In the genomic region with DNA sequence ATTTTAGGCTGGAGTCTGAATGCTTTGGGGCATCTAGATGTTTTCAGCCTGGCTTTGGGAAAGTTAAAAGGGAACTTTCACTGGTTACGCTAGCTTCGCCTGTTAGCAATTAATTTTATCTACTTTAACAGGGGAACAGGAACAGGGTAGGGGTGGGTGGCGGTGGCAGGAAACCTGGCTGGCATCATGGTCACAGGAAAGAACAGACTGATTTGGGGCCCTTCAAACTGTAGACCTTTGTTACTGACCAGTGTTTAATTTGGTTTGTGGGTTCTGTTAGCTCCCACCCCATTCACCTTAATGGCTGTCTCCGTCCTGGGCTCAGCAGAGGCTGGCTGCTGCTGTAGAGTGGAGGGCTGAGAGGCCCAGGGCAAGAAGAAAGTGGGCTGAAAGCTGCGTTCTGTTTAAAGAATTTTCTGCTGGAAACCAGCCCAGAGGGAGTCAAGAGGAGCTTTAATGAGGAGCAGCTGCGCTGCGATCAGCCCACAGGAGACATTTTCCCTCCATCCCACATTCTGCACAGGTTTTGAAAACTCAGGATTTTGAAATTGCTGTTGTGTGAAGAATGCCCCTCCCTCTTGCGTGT, we compare ENCODE assay signal across 8 mouse cellular contexts. TPM values are rescaled to one million over a fixed set of nuclear protein-coding genes. Genes with fewer than 3 reads are reported as not detected.
DNase-seq lines count a peak whose midpoint lies in the region; ATAC-seq lines count a peak whose summit lies in the region.

No protein-coding gene starts in this region.

- H3K4me2 ChIP-seq in heart, embryonic 15.5 days, result peak overlapping the region; percentile 40

- DNase-seq in ovary, postnatal 14 days (ENCODE audit: low spot score), result peak; percentile 59
- no peak for DNase-seq in ovary, postnatal 36 days (ENCODE audit: low spot score)
- DNase-seq in fibroblast of lung, adult 2 months (ENCODE audit: low read depth), result peak; percentile 93
- peak; percentile 66 for DNase-seq in layer of hippocampus, adult 9-11 months
- peak; percentile 86 for DNase-seq in lung, postnatal 10 days
- peak; percentile 54 for DNase-seq in right cerebral cortex, adult 18-20 months
- no peak for DNase-seq in T-cell, adult 2 months (ENCODE audit: low spot score)

- H3K9me3 ChIP-seq in heart, embryonic 15.5 days (replicated peaks), result no peaks in the 10 kb centered on the region

- H3K4me1 ChIP-seq in heart, embryonic 15.5 days (replicated peaks), result peaks cover 79% of the 10 kb centered on the region

- peak overlapping the region; percentile 89 for H3K27ac ChIP-seq in heart, embryonic 15.5 days

- peak; percentile 64 for ATAC-seq in heart, embryonic 15.5 days (replicated peaks; ENCODE audit: insufficient number of reproducible peaks, insufficient read depth, low FRiP score, low read depth)

- no peaks in the 10 kb centered on the region for H3K36me3 ChIP-seq in heart, embryonic 15.5 days

- no peak overlapping the region for H3K9ac ChIP-seq in heart, embryonic 15.5 days

- 13% methylated on average over 8 of the region's 8 CpGs for WGBS in heart, embryonic 15.5 days

- H3K4me3 ChIP-seq in heart, embryonic 15.5 days, result no peak overlapping the region

- H3K27me3 ChIP-seq in heart, embryonic 15.5 days, result no peaks in the 10 kb centered on the region

RNA-seq across cellular contexts. Expression of a gene that starts 50.0 kb away (rescaled TPM):
- 11.5 and 15.7 TPM in 2 replicates for polyA plus RNA-seq in heart, embryonic 15.5 days (2015; fragmentation: Nextera tagmentation; extraction: Ambion mirVana)

Comparison
In these comparisons a context has a peak if more than half of its experiments do, and no peak if none do; other contexts are left out.
1. DNase-seq: peak in ovary, postnatal 14 days (single experiment), fibroblast of lung, adult 2 months (single experiment), layer of hippocampus, adult 9-11 months (single experiment), lung, postnatal 10 days (single experiment) and right cerebral cortex, adult 18-20 months (single experiment); none in ovary, postnatal 36 days (single experiment) and T-cell, adult 2 months (single experiment).